Mouse (Mus musculus) myocyte (in vitro differentiated cells): ENCODE results near the gene Nfia.

Experiments
- MYOD1 ChIP-seq, 3 experiments: IDR thresholded peaks; one replicate each; pipeline ENCODE4 v1.6.1; 2011; ENCODE audit warnings: control low read depth in 2 of 3, low read depth in 2 of 3, mild to moderate bottlenecking in 2 of 3, moderate library complexity in 1 of 3; ENCODE audit not compliant: insufficient read length in 2 of 3, control insufficient read depth in 1 of 3
- POLR2A ChIP-seq: IDR thresholded peaks from one replicate; pipeline ENCODE4 v1.6.1; 2011; ENCODE audit warnings: low read depth, mild to moderate bottlenecking, control low read depth, moderate library complexity; ENCODE audit not compliant: insufficient read length
- POLR2AphosphoS2 ChIP-seq: IDR thresholded peaks from one replicate; pipeline ENCODE4 v1.6.1; 2011; ENCODE audit warnings: low read depth, control low read depth; ENCODE audit not compliant: insufficient read length
- TCF3 ChIP-seq: IDR thresholded peaks from one replicate; pipeline ENCODE4 v1.6.1; 2011; ENCODE audit warnings: low read depth, control low read depth; ENCODE audit not compliant: insufficient read length
- USF1 ChIP-seq: IDR thresholded peaks from one replicate; pipeline ENCODE4 v1.6.1; 2011; ENCODE audit warnings: low read depth, mild to moderate bottlenecking, control low read depth, moderate library complexity

DNA sequence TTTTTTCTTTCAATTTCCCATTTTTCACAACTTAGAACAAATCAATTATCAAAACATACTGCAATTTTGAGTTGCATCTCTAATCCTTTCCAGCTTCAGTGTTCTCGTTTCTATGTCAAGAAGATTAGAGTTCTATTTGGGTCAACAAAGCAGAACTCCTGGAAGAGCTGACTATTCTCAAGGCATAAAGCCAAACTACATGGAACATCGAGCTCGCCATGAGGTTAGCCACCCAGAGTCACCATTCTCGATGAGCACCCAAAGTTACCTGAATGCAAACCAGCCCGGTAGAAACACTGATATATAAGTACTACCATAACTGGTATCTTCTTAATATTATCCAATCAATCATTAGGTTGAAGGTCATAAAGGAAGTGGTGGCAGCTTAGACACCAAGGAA is 5.0 kb upstream of the Nfia start:
- TF ChIP-seq TCF3, result no peak
- no peak for TF ChIP-seq POLR2A
- no peak for TF ChIP-seq USF1
- TF ChIP-seq POLR2AphosphoS2, result no peak
- no peak for TF ChIP-seq MYOD1 (IDR thresholded peaks at IDR 0.05; ENCODE audit: control insufficient read depth in 1 of 3, insufficient read length in 2 of 3, low read depth in 2 of 3)
